Mouse (Mus musculus): ENCODE results near the gene 4932414N04Rik. TPM values are rescaled to one million over a fixed set of nuclear protein-coding genes. Genes with fewer than 3 reads are reported as not detected.

The 4932414N04Rik gene
- polyA plus RNA-seq (2014; fragmentation: Illumina TruSeq; extraction: RNeasy Lipid Tissue Mini Kit (QIAGEN cat#74804); ENCODE audit: low read depth, low replicate concordance): not detected

GRCm38 (mm10) chr2:68656186-68656585 is at the start of gene 4932414N04Rik:
Gene 4932414N04Rik, plus strand, starts transcription at chr2:68656486.

Other genes with a start within 250 kb of the 4932414N04Rik start
- 117 TPM for gene Stk39, start 184.2 kb upstream of the 4932414N04Rik start, polyA plus RNA-seq (2014; fragmentation: Illumina TruSeq; extraction: RNeasy Lipid Tissue Mini Kit (QIAGEN cat#74804); ENCODE audit: low read depth, low replicate concordance)
- gene 4933409G03Rik, start 74.1 kb upstream of the 4932414N04Rik start, polyA plus RNA-seq (2014; fragmentation: Illumina TruSeq; extraction: RNeasy Lipid Tissue Mini Kit (QIAGEN cat#74804); ENCODE audit: low read depth, low replicate concordance): not detected
- 5.7 TPM for gene Cers6, start 205.0 kb downstream of the 4932414N04Rik start, polyA plus RNA-seq (2014; fragmentation: Illumina TruSeq; extraction: RNeasy Lipid Tissue Mini Kit (QIAGEN cat#74804); ENCODE audit: low read depth, low replicate concordance)